Mouse (Mus musculus) limb, embryonic 12.5 days (tissue): ENCODE results near the gene Entpd7. TPM values are rescaled to one million over a fixed set of nuclear protein-coding genes. Genes with fewer than 3 reads are reported as not detected.

Source experiments
- ATAC-seq: fragments of 200-750 bp; cut with Nextera tagmentation; 2 replicates; pipeline ENCODE4 v1.8.0; 2017; ENCODE audit warnings: low read depth, moderate TSS enrichment; ENCODE audit not compliant: insufficient number of reproducible peaks, insufficient read depth, low FRiP score, low TSS enrichment
- H3K27ac ChIP-seq: fragments of 300-500 bp; sonication (generic); 2 replicates; pipeline ENCODE4 v1.5.1; 2016; ENCODE audit warnings: mild to moderate bottlenecking, moderate library complexity
- H3K27me3 ChIP-seq: fragments of 300-500 bp; sonication (generic); 2 replicates; pipeline ENCODE4 v1.6.1; 2016; ENCODE audit warnings: mild to moderate bottlenecking, moderate library complexity
- H3K36me3 ChIP-seq: fragments of 300-500 bp; sonication (generic); 2 replicates; pipeline ENCODE4 v1.6.1; 2016; ENCODE audit warnings: mild to moderate bottlenecking, moderate library complexity
- H3K4me1 ChIP-seq: fragments of 300-500 bp; sonication (generic); replicated peaks from 2 replicates; pipeline ENCODE4 v1.6.1; 2016
- H3K4me2 ChIP-seq: fragments of 300-500 bp; sonication (generic); 2 replicates; pipeline ENCODE4 v1.6.1; 2016; ENCODE audit warnings: mild to moderate bottlenecking, moderate library complexity
- H3K4me3 ChIP-seq: fragments of 300-500 bp; sonication (generic); replicated peaks from 2 replicates; pipeline ENCODE4 v1.5.1; 2016; ENCODE audit warnings: mild to moderate bottlenecking
- H3K9ac ChIP-seq: fragments of 300-500 bp; sonication (generic); replicated peaks from 2 replicates; pipeline ENCODE4 v1.6.1; 2016; ENCODE audit warnings: mild to moderate bottlenecking, moderate library complexity
- H3K9me3 ChIP-seq: fragments of 300-500 bp; sonication (generic); 2 replicates; pipeline ENCODE4 v1.6.1; 2016; ENCODE audit warnings: mild to moderate bottlenecking, moderate library complexity
- WGBS: fragments of 180-500 bp; shearing (Covaris S2); methylation state at CpG from one replicate; pipeline ENCODE4 v1.1.7; 2016; 5-methylcytosine and 5-hydroxymethylcytosine counted together
- polyA plus RNA-seq: library from polyadenylated mRNA; unstranded; fragments of >200 nt; fragmentation: Nextera tagmentation; extraction: Ambion mirVana; gene quantifications from 2 replicates; pipeline ENCODE4 v1.2.1, GENCODE M21; 2016

Entpd7 gene
- polyA plus RNA-seq, 1 experiment from 2014 or later = 10.5 TPM

GRCm38 (mm10) chr19:43662176-43662967, 27.1 kb upstream of the Entpd7 start:
- no peak overlapping the region for H3K4me3 ChIP-seq
- H3K4me2 ChIP-seq = no peak overlapping the region
- 0 out of 2 replicates have a peak overlapping the region, but pooled peaks have one; percentile 12 for H3K9ac ChIP-seq
- H3K36me3 ChIP-seq = peaks cover 25% of the 10 kb centered on the region
- no peak for ATAC-seq
- H3K9me3 ChIP-seq = no peaks in the 10 kb centered on the region
- 41% methylated on average over 19 of the region's 19 CpGs for WGBS
- H3K27me3 ChIP-seq = no peaks in the 10 kb centered on the region
- no peak overlapping the region for H3K27ac ChIP-seq
- H3K4me1 ChIP-seq = peaks cover 5% of the 10 kb centered on the region

GRCm38 (mm10) chr19:43663471-43663870, 26.0 kb upstream of the Entpd7 start:
- Histone ChIP-seq H3K9me3 (no peaks in the 10 kb centered on the region), H3K36me3 (peaks cover 25% of the 10 kb centered on the region), H3K4me1 (peaks cover 5% of the 10 kb centered on the region), H3K4me3 (no peak overlapping the region), H3K4me2 (no peak overlapping the region), H3K27me3 (no peaks in the 10 kb centered on the region), H3K27ac (no peak overlapping the region), H3K9ac (no peak overlapping the region)
- WGBS = 84% methylated on average over 8 of the region's 8 CpGs
- no peak for ATAC-seq

DNA sequence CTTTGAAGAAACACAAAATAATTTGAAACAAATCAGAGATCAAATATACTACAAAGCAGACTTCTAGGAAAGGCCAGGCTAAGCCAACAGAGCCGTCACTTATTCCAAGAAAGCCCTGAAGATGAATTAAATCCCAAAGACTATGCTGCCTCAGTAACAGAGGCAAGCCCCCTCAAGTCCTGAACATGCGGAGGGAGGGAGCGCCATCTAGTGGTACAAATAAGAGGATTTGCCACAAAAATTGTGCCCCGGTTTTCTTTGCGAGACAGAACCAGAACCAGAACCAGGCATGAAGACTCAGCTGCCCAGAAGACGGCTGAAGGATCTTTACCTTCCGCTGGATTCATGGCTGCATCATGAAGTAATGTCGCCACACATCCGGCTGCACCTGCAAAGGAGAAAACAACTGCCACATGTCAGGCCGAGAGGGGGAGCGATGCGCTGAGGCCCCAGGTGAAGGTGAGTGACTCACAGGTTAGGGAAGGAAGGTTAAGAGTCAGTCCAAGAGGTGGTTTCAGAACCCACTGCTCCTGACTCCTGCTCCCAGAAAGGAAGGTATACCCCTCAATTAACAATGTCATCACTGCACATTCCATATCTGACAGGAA, 23.9 kb upstream of the Entpd7 start:
- H3K27me3 ChIP-seq = no peaks in the 10 kb centered on the region
- peaks cover 25% of the 10 kb centered on the region for H3K36me3 ChIP-seq
- H3K9me3 ChIP-seq = no peaks in the 10 kb centered on the region
- no peak overlapping the region for H3K27ac ChIP-seq
- 56% methylated on average over 12 of the region's 12 CpGs for WGBS
- no peak overlapping the region for H3K4me3 ChIP-seq
- ATAC-seq = no peak
- H3K4me1 ChIP-seq = peaks cover 11% of the 10 kb centered on the region
- no peak overlapping the region for H3K4me2 ChIP-seq
- no peak overlapping the region for H3K9ac ChIP-seq

DNA sequence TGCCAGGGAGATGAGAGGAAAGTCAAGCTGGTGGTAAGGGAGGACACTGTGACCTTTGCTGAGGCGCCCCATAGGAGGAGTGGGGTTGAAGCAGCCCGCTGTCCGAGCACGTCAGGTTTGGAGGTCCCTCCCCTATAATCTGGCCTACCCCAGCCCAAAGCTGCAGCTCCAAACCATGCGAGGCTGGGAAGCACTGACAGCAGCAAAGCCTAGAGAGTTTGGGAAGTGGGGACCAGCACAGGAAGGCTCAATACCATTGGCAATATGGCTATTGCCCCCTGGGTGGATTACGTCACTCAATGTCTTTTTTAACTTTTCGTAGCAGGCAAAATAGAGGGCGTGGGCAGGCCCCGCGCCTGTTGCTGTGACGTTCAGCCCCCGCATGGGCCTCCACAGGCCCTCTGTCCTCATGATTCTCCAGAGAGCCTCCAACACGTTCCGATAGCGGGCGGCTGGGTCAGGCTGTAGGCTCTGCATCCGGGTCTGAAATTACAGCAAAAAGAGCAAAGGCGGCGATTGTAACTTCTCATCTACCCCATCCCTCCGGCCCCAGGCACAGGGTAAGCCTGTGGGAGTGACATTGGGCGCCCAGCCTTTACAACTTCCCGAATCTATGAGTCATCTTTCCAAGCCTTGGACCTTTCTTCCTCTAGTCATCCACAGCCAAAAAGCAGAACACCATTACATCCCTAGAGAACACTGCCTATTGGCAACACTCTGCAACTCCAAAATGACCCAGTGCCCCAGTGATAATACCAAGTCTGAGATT, 22.6 kb upstream of the Entpd7 start:
- Histone ChIP-seq H3K27ac (no peak overlapping the region), H3K4me2 (no peak overlapping the region), H3K9me3 (no peaks in the 10 kb centered on the region), H3K4me1 (peaks cover 17% of the 10 kb centered on the region), H3K9ac (peak overlapping the region; percentile 31; the same call in 1 of the 2 replicates), H3K4me3 (no peak overlapping the region), H3K36me3 (peaks cover 25% of the 10 kb centered on the region), H3K27me3 (no peaks in the 10 kb centered on the region)
- 87% methylated on average over 22 of the region's 22 CpGs for WGBS
- ATAC-seq = no peak

DNA sequence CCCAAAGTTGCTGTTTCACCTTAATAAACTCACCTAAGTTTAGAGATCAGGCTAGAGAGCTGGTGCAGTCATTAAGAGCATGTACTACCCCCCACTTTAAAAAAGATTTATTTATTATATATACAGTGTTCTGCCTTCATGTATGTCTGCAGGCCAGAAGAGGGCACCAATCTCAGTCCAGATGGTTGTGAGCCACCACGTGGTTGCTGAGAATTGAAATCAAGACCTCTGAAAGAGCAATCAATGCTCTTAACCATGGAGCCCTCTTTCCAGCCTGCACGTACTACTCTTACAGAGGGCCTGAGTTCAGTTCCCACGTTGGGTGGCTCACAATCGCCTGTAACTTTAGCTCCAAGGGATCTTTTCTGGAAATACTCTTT, 22.1 kb upstream of the Entpd7 start:
- Histone ChIP-seq H3K4me3 (no peak overlapping the region), H3K4me2 (no peak overlapping the region), H3K9ac (no peak overlapping the region), H3K27ac (no peak overlapping the region), H3K27me3 (no peaks in the 10 kb centered on the region), H3K36me3 (peaks cover 25% of the 10 kb centered on the region), H3K4me1 (peaks cover 13% of the 10 kb centered on the region), H3K9me3 (no peaks in the 10 kb centered on the region)
- 71% methylated on average over 4 of the region's 4 CpGs for WGBS
- no peak for ATAC-seq

DNA sequence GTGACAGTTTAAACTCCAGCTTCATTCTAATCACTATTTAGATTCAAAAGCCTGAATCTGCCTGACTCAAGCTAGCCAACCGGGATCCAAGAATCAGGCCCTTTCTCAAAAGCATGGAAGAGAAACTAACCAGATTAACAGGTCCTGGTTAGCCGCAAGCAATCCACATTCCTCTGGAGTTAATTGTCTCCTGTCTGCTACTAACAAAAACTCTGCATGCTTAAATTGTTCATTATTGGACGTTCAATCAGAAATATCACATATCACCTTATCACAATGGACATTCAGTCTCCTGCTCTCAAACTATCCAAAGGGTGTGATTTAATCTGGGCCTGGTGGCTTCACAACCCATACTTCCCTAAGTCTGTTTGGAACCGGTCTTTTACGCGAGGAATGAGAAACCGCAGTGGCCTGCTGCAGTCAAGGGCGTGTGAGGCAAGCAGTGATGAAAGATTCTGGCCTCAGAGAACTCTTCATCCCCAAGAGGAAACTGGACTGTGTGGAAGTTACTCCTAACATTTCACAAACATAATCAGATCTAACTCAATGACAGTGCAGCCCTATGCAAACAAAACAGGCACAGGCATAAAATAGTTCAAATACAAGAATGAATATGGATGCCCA, 20.2 kb upstream of the Entpd7 start:
- ATAC-seq = no peak
- peaks cover 11% of the 10 kb centered on the region for H3K36me3 ChIP-seq
- WGBS = 75% methylated on average over 8 of the region's 8 CpGs
- no peak overlapping the region for H3K27ac ChIP-seq
- H3K4me3 ChIP-seq = no peak overlapping the region
- H3K4me1 ChIP-seq = peaks cover 22% of the 10 kb centered on the region
- H3K9ac ChIP-seq = no peak overlapping the region
- H3K9me3 ChIP-seq = no peaks in the 10 kb centered on the region
- no peak overlapping the region for H3K4me2 ChIP-seq
- H3K27me3 ChIP-seq = no peaks in the 10 kb centered on the region

DNA sequence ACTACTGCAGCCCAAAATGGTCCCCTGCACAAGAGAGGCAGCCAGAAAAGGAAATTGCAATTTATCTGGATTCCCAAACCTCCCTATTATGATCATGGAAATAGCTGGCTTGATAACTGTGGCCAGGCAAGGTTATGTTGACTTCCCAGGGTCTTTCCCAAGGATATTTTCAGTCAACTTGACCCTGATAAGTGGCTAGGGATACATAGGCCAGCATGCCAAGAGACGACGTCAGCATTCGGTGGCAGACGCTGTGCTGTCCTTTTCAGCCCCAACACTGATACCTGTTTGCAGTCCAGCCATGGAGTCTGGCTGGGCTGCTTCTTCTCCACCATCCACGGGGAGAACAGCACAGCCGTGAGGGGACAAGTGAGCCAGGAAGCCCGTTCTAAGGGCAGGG, 18.4 kb upstream of the Entpd7 start:
- Histone ChIP-seq H3K27me3 (no peaks in the 10 kb centered on the region), H3K9me3 (no peaks in the 10 kb centered on the region), H3K4me3 (no peak overlapping the region), H3K9ac (no peak overlapping the region), H3K36me3 (peaks cover 7% of the 10 kb centered on the region; the same call in 1 of the 2 replicates), H3K27ac (no peak overlapping the region), H3K4me1 (peaks cover 23% of the 10 kb centered on the region), H3K4me2 (no peak overlapping the region)
- ATAC-seq = no peak
- 80% methylated on average over 7 of the region's 7 CpGs for WGBS

- 7% methylated on average over 21 of the region's 21 CpGs for WGBS
Observed at GRCm38 (mm10) chr19:43673513-43674315, 15.8 kb upstream of the Entpd7 start.

GRCm38 (mm10) chr19:43674316-43674689, 15.2 kb upstream of the Entpd7 start:
- Histone ChIP-seq H3K36me3 (no peaks in the 10 kb centered on the region), H3K27me3 (peaks cover 2% of the 10 kb centered on the region; the same call in 1 of the 2 replicates), H3K27ac (peak overlapping the region; percentile 80), H3K9ac (peak overlapping the region; percentile 87), H3K4me3 (peak overlapping the region; percentile 97), H3K4me1 (peaks cover 30% of the 10 kb centered on the region), H3K4me2 (peak overlapping the region; percentile 83), H3K9me3 (no peaks in the 10 kb centered on the region)
- WGBS = under 1% methylated on average over 29 of the region's 29 CpGs
- ATAC-seq = peak; percentile 4; the same call in 1 of the 2 replicates

More at GRCm38 (mm10) chr19:43673513-43674315, 15.8 kb upstream of the Entpd7 start:
- Histone ChIP-seq H3K9me3 (no peaks in the 10 kb centered on the region), H3K4me1 (peaks cover 30% of the 10 kb centered on the region), H3K27ac (no peak overlapping the region), H3K4me2 (peak overlapping the region; percentile 83), H3K9ac (peak overlapping the region; percentile 87), H3K36me3 (no peaks in the 10 kb centered on the region), H3K4me3 (peak overlapping the region; percentile 97), H3K27me3 (peaks cover 2% of the 10 kb centered on the region; the same call in 1 of the 2 replicates)
- no peak for ATAC-seq

GRCm38 (mm10) chr19:43674730-43675524, 14.5 kb upstream of the Entpd7 start, which contains the start of gene Slc25a28:
Gene Slc25a28 (minus strand): TSS chr19:43674881.
- H3K9ac ChIP-seq = peak within 1 kb of the TSS; percentile 87
- H3K9me3 ChIP-seq = no peaks in the 10 kb centered on the region
- H3K27ac ChIP-seq = peak within 1 kb of the TSS; percentile 91
- peak within 1 kb of the TSS; percentile 83 for H3K4me2 ChIP-seq
- H3K4me3 ChIP-seq = peak within 1 kb of the TSS; percentile 97
- ATAC-seq = peak; percentile 96
- H3K4me1 ChIP-seq = peaks cover 28% of the 10 kb centered on the region
- H3K36me3 ChIP-seq = no peaks in the 10 kb centered on the region
- 1% methylated on average over 75 of the region's 79 CpGs for WGBS
- peaks cover 6% of the 10 kb centered on the region for H3K27me3 ChIP-seq
